Mouse (Mus musculus) lung, adult 2 months (tissue): ENCODE results near the gene Bptf. TPM values are rescaled to one million over a fixed set of nuclear protein-coding genes. Genes with fewer than 3 reads are reported as not detected.
A peak's percentile ranks its signal among the peaks of the same experiment; 100 is the strongest.

Experiments
- DNase-seq: peaks from one replicate; pipeline ENCODE4 v3.0.0; 2022
- H3K4me1 ChIP-seq: fragments of 200-500 bp; 2 replicates; pipeline ENCODE4 v1.6.1; 2011; ENCODE audit warnings: low read length; ENCODE audit not compliant: control insufficient read depth, insufficient read depth
- H3K4me3 ChIP-seq: fragments of 200-500 bp; replicated peaks from 2 replicates; pipeline ENCODE3; 2011; ENCODE audit warnings: low read depth, mild to moderate bottlenecking, control low read depth, low read length; ENCODE audit errors: extremely low read depth
- CTCF ChIP-seq: fragments of 200-500 bp; IDR thresholded peaks from 2 replicates; pipeline ENCODE4 v1.5.1; 2011; ENCODE audit warnings: mild to moderate bottlenecking, low read length, control low read depth; ENCODE audit not compliant: insufficient read depth
- POLR2A ChIP-seq: fragments of 200-500 bp; IDR thresholded peaks from 2 replicates; pipeline ENCODE4 v1.6.1; 2011; ENCODE audit warnings: low read depth, mild to moderate bottlenecking, control low read depth, low read length, borderline replicate concordance; ENCODE audit errors: extremely low read depth
- WGBS: fragments of 180-500 bp; shearing (Covaris S2); methylation state at CpG from one replicate; pipeline ENCODE4 v1.1.7; 2018; 5-methylcytosine and 5-hydroxymethylcytosine counted together
- polyA plus RNA-seq: library from polyadenylated mRNA; depleted of rRNA; stranded (reverse); fragments of >200 nt; gene quantifications from 2 replicates; pipeline ENCODE4 v1.2.3, GENCODE M21; 2012

Gene Bptf
- polyA plus RNA-seq, 1 experiment = 27.3 TPM

- H3K4me3 ChIP-seq = no peak overlapping the region
- 52% methylated on average over 4 of the region's 4 CpGs for WGBS
- peaks cover 13% of the 10 kb centered on the region; the same call in 1 of the 2 replicates for H3K4me1 ChIP-seq
- DNase-seq = no peak
- no peak for TF ChIP-seq POLR2A
- no peak for TF ChIP-seq CTCF
Observed at GRCm38 (mm10) chr11:107125011-107125410, 6.9 kb downstream of the Bptf start.

- TF ChIP-seq POLR2A (no peak), CTCF (no peak)
- peak; percentile 51 for DNase-seq
- WGBS = 1% methylated on average over 7 of the region's 7 CpGs
Observed at GRCm38 (mm10) chr11:107124327-107124731, 7.6 kb downstream of the Bptf start.

GRCm38 (mm10) chr11:107117789-107118188, 14.1 kb downstream of the Bptf start:
- Histone ChIP-seq H3K4me1 (peaks cover 3% of the 10 kb centered on the region; the same call in 1 of the 2 replicates), H3K4me3 (no peak overlapping the region)
- WGBS = 81% methylated on average over 12 of the region's 12 CpGs
- TF ChIP-seq POLR2A = no peak
- no peak for TF ChIP-seq CTCF
- DNase-seq = no peak

More at GRCm38 (mm10) chr11:107124327-107124731, 7.6 kb downstream of the Bptf start:
- H3K4me3 ChIP-seq = no peak overlapping the region
- peaks cover 13% of the 10 kb centered on the region; the same call in 1 of the 2 replicates for H3K4me1 ChIP-seq

GRCm38 (mm10) chr11:107113881-107114557, 17.9 kb downstream of the Bptf start:
- TF ChIP-seq POLR2A (no peak), CTCF (no peak)
- WGBS = 35% methylated on average over 10 of the region's 10 CpGs
- H3K4me3 ChIP-seq = no peak overlapping the region

GRCm38 (mm10) chr11:107113112-107113511, 18.8 kb downstream of the Bptf start:
- no peak for DNase-seq
- WGBS = 19% methylated on average over 4 of the region's 4 CpGs
- Histone ChIP-seq H3K4me1 (peaks cover 3% of the 10 kb centered on the region; the same call in 1 of the 2 replicates), H3K4me3 (no peak overlapping the region)
- TF ChIP-seq CTCF (peak; percentile 55), POLR2A (no peak)

More at GRCm38 (mm10) chr11:107113881-107114557, 17.9 kb downstream of the Bptf start:
- no peak for DNase-seq
- H3K4me1 ChIP-seq = peaks cover 3% of the 10 kb centered on the region; the same call in 1 of the 2 replicates

GRCm38 (mm10) chr11:107109669-107110068, 22.3 kb downstream of the Bptf start:
- Histone ChIP-seq H3K4me1 (peaks cover 3% of the 10 kb centered on the region; the same call in 1 of the 2 replicates), H3K4me3 (no peak overlapping the region)
- TF ChIP-seq CTCF = no peak
- no peak for TF ChIP-seq POLR2A
- no peak for DNase-seq
- WGBS = 70% methylated on average over 8 of the region's 8 CpGs

GRCm38 (mm10) chr11:107108892-107109291, 23.0 kb downstream of the Bptf start:
- H3K4me3 ChIP-seq = no peak overlapping the region
- no peak for DNase-seq
- TF ChIP-seq POLR2A (no peak), CTCF (peak; percentile 54)
- 86% methylated on average over 2 of the region's 2 CpGs for WGBS
- H3K4me1 ChIP-seq = peaks cover 3% of the 10 kb centered on the region; the same call in 1 of the 2 replicates

- Histone ChIP-seq H3K4me1 (peaks cover 10% of the 10 kb centered on the region; the same call in 1 of the 2 replicates), H3K4me3 (no peak overlapping the region)
- no peak for DNase-seq
- WGBS = 78% methylated on average over 4 of the region's 4 CpGs
- no peak for TF ChIP-seq CTCF
- no peak for TF ChIP-seq POLR2A
Observed at GRCm38 (mm10) chr11:107107725-107108078, 24.2 kb downstream of the Bptf start.

GRCm38 (mm10) chr11:107106978-107107724, 24.8 kb downstream of the Bptf start:
- 67% methylated on average over 12 of the region's 12 CpGs for WGBS
- no peak for TF ChIP-seq CTCF
- no peak for TF ChIP-seq POLR2A
- H3K4me3 ChIP-seq = no peak overlapping the region
- no peak for DNase-seq
- H3K4me1 ChIP-seq = peaks cover 15% of the 10 kb centered on the region; the same call in 1 of the 2 replicates

- no peak for TF ChIP-seq CTCF
- no peak for TF ChIP-seq POLR2A
- DNase-seq = no peak
- Histone ChIP-seq H3K4me1 (peaks cover 18% of the 10 kb centered on the region), H3K4me3 (no peak overlapping the region)
- WGBS = 80% methylated on average over 8 of the region's 8 CpGs
Observed at GRCm38 (mm10) chr11:107106461-107106860, 25.5 kb downstream of the Bptf start.
